Mouse (Mus musculus): ENCODE measurements around the gene Rab40c.
A peak's percentile ranks its signal among the peaks of the same experiment; 100 is the strongest.
"Not testable (repeated sequence)": the region's sequence is repeated elsewhere in the genome, so short reads cannot be mapped to it uniquely, and the experiment has no call there.

Gene Rab40c

DNA sequence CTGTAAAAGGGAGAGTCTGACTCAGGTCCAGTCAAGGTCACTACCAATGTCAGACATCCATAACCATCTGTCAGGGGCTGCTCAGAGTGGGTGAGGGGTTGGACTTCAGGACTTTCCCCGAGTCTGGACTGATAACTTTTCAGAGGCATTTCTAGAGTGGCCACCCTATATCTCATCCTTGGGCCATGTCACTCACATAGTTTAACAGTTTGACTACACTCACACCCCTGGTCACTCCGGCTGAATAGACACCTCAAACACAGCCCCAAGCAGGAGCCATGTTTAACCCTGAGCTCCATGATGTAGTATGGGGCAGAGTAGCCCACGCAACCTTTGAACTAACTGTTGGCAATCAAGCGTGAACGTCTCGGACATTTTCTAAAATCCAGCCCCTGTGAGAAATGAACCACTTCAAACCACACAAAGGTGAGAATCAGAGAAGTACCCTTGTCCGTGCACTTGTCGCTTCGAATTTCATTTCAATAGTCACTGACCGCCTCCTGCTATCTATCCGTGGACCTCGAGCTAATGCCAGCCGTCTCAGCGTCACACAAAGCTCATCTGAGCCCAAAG, 45.3 kb downstream of the Rab40c start:
- DNase-seq (ENCODE audit: low spot score), result no peak

DNA sequence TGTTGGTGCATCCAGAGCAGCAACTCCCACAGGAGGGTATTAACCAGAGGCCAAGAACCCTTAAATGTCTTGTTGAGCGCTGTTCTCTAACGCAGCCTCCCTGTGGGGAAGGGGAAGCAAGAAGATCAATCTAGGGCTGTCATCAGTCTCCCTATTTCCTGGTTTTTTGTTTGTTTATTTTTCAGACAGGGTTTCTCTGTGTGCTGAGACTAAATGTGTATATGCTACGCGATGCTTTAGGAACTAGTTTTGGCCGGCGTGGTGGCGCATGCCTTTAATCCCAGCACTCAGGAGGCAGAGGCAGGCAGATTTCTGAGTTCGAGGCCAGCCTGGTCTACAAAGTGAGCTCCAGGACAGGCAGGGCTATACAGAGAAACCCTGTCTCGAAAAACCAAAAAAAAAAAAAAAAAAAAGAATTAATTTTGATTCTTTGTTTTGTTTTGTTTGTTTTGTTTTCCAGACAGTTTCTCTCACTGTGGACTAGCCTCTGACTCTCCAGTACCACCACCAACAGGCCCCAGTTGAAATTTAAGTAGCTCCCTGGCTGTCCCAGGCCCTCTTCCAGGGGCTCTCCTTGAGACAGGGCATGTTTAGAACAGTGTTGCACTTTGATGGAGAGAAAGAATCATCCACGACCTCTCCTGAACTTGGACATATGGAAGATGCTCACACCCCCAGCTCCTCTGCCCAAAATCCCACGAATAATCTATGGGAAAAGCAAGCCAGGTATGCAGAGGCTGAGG, 46.0 kb downstream of the Rab40c start:
- no peak for DNase-seq (ENCODE audit: low spot score)

GRCm38 (mm10) chr17:25872676-25873075, 46.9 kb downstream of the Rab40c start:
- DNase-seq (ENCODE audit: low spot score), result no peak

GRCm38 (mm10) chr17:25871566-25871965, 48.0 kb downstream of the Rab40c start:
- not testable (repeated sequence) for DNase-seq (ENCODE audit: low spot score)

DNA sequence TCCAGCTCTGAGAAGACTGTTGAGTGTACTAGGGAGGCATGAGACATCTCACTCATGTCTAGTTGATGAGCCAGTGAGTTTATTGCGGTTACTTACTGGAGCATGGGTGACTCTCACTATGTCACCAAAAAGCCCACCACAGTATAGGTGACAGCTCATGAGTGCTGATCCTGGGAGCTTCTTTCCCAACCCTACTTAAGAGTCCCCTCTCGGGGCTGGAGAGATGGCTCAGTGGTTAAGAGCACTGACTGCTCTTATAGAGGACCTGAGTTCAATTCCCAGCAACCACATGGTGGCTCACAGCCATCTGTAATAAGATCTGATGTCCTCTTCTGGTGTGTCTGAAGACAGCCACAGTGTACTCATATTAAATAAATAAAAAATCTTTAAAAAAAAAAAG, 49.6 kb downstream of the Rab40c start:
- DNase-seq (ENCODE audit: low spot score), result no peak

- DNase-seq (ENCODE audit: low spot score), result no peak
These were observed 50.0 kb downstream of the Rab40c start for GRCm38 (mm10) chr17:25869498-25869897.

DNA sequence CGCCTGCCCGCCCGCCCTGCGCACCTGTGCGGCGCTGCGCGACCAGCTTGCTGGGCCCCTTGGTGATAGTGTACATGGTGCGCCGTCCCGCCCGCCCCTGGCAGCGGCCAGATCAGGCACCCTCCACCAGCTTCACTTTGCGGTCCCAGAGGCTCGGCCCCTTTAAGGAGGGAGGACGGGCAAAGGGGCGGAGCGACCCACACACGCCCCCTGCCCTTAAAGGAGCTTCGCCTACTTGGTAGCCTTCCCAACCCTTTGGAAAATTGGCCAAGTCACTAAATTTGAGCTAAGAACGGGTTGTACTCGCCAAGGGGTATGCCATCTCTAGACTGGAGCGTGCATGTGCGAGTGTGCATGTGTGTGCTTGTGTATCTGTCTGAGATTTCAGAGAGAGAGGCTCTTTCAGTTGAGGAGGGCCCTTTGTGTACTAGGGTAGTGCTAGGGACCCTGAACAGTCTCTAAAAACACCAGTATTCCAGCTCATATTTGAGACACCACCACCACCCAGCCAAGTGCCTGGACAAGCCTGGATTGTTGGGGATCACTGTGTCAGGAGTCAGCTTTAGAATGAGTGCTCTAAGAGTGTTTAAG, 50.8 kb downstream of the Rab40c start, which contains the start of gene Mcrip2:
Gene Mcrip2, minus strand, starts transcription at position 164 of the 591 bp plus-strand sequence.
- no peak for DNase-seq (ENCODE audit: low spot score)

DNA sequence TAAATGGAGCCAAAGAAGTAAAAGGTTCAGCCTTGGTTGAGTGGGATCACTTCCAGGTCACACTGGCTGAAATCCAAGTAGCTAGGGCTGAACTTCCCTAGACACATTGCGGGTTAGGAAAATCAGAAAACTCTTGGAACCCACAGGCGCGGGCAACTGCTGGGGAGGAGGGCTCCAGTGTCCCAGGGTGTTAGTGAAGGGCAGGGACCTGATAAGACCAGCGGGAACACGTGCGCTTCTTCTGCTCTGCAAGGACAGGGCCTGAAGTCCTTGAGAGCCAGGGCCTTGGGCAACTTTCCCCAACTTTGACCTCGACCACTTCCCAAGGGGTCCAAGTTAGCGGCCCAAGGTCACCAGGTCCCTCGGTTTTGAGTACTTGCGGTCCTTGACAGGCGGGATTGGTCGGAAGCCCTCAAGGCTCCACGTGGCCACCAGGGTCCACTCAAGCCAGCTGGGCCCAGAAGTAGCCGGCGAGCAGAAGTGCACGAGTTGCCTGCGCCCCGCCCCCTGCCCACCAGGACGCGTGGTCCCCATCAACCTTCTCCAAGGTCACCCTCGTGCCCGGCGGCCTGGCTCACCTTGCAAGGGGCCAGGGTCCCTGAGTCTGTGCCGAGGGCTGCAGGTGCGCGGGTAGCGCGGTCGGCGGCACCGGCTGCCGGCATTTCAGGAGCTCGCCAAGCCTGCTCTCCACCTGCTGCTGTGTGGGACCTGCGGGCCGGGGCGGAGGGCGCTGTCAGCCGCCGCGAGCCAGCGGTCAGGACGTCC, 51.5 kb downstream of the Rab40c start:
- no peak for DNase-seq (ENCODE audit: low spot score)

DNA sequence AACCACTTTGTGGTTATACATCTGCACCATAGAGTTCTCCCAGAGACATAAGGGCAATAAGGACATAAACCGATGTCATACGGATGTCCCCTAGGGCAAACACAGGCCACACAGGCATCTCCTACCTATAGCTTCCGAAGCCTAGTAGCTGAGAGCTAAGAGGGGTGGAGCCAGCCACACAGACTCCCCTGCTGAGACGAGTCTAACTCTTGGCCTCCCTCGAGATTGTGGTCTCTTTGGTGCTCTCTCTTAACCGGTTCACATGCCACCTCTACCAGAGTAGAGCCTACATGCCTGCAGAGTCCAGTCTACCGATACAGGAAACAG, 52.1 kb downstream of the Rab40c start:
- DNase-seq (ENCODE audit: low spot score), result no peak

DNA sequence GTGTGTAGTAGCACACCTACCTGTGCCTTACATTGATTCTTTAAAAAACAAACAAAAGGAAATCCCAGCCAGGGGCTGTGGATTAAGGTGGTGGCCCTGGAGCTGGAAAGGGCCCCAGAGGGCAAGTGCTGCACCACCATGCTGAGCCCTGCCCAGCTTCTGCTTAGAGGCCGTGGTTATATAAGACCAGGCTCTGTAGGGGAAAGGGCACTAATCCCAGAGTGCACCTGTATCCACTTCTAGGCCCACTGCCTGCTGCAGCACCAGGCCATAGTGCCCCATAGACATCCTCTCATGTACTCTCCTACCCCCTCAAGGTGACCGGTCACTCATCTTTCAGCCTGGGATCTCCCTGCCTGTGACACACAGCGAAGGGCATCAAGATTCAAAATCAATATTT, 53.4 kb downstream of the Rab40c start:
- DNase-seq (ENCODE audit: low spot score), result no peak

- no peak for DNase-seq (ENCODE audit: low spot score)
These were observed 54.2 kb downstream of the Rab40c start for GRCm38 (mm10) chr17:25865288-25865687.

DNA sequence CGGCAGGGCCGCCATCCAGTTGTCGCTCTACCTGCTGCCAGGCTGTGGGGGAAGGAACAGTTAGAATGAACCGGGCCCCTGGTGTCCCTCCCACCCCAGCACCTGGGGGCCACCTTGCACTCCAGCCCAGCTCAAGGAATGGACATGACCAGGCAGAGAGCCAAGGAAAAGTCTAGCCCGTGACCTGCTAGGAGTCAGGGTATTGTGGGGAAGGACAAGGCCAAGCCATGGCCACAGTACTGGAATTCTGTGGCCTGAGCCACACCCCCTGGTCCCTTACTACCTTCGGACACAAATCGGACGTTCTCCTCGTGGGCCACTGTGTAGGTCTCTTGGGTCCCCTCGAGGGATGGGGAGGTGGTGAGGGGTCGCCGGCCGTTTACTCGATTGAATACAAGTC, 55.2 kb downstream of the Rab40c start:
- no peak for DNase-seq (ENCODE audit: low spot score)

- DNase-seq (ENCODE audit: low spot score), result no peak
These were observed 55.8 kb downstream of the Rab40c start for GRCm38 (mm10) chr17:25863681-25864080.

DNA sequence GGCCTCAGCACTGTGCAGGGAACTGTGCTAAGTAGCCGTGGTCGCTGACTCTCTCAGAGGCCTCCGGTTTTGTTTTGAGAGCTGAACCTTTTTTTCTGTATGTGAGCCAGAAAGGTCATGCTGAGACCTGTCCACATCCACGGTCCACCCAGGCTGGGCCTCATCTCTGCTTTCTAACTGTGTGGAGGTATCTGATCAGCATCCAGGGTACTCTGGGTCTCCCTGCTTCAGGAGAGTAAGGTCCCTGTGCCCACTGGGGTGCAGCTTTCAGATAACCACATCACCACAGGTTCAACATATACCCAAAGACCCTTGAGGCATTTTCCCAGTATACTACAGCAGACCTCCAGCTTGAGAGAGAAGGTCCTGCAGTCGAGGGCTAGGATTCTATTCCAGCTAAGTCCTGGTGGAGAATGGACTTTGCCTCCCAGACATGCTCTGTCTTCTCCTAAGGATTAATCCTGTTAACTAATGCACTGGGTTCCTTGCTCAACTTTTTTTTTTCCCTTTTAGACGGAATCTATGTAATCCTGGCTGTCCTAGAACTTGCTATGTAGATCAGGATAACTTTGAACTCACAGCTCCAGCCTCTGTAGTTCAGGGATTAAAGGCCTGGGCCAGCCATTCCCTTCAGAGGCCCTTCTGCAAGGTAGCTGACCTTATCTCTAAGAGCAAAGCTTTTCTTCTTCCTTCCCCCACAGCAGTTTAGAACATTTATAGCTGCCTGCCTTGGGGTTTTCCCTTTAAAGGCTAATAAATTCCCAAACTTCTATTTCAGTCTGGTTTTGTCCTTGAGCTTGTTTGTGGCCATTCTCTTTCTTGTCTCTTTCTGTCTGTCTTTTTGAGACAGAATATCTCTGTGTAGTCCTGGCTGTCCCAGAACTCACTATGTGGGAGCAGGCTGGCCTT, 57.6 kb downstream of the Rab40c start:
- no peak for DNase-seq (ENCODE audit: low spot score)

DNA sequence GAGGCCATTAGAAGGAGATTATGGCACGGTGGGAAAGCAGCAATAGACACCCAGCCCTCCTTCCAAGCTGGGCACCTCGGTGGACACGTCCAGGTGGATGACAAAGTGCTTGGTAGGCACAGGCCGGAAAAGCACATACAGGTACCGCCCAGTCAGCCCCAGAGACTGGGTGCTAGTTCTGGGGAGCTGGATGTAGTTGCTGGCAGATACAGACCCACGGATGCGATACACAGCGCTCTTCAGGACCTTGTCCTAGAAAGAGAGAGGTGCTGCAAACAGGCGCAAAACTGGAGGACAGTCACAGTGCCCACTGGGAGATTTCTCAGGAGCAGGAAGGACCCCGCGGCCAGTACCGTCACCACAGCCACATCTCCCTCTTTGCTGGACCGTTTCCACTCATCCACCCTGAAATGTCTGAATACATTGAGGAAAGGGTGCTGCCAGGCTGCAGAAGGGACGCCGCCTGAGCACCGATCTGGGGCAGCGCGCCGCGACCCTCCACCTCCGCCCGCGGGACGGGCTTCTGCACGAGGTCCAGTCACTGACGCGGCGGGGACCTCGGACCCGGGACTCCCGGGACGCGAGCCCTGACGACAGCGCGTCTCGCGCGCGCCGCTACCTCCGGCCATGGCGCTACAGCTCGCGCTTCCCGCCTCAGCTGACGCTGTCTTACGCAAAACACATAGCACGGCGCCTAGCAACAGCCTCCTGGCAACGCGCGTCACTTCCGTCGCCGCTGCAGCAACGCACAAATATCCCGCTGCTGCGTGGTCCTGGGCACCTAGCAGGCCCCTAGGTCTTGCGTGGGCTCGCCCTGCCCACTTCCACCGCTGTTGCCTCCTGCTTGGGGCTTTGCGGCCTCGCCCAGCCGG, 58.5 kb downstream of the Rab40c start, which contains the start of gene Wdr90:
Gene Wdr90, minus strand, starts transcription at position 670 of the 872 bp plus-strand sequence.
- DNase-seq (ENCODE audit: low spot score), result peak; percentile 78

GRCm38 (mm10) chr17:25860229-25860628, 59.3 kb downstream of the Rab40c start:
- DNase-seq (ENCODE audit: low spot score), result no peak

DNA sequence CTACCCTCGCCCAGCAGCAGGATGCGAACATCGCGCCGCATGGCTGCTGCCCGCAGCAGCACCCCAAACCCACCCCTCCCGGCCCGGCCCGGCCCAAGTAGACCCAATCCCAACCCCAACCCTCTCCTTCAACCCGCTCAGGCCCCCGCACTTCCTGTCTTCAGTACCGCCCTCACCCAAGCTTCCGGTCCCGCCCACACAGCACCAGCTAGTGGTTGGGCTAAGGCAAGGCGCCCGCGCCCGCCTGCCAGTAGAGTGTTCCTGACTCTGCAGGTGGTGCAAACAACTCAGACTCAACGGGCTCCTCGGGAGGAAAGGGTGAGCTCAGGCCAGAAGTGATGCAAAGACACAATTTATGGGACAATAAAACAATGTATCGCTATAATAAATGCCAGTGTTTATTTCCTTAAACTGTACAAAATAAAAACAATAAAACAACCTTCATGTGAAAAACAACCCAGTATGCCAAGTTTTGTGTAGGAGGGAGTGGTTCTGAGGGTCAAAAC, 75.1 kb downstream of the Rab40c start, which contains the start of gene Rhot2:
Gene Rhot2, minus strand, starts transcription at position 456 of the 506 bp plus-strand sequence.
- DNase-seq (ENCODE audit: low spot score), result peak; percentile 83

- no peak for DNase-seq (ENCODE audit: low spot score)
These were observed 75.7 kb downstream of the Rab40c start for GRCm38 (mm10) chr17:25843636-25844395.

- DNase-seq (ENCODE audit: low spot score), result no peak
These were observed 76.4 kb downstream of the Rab40c start for GRCm38 (mm10) chr17:25843122-25843521.

DNA sequence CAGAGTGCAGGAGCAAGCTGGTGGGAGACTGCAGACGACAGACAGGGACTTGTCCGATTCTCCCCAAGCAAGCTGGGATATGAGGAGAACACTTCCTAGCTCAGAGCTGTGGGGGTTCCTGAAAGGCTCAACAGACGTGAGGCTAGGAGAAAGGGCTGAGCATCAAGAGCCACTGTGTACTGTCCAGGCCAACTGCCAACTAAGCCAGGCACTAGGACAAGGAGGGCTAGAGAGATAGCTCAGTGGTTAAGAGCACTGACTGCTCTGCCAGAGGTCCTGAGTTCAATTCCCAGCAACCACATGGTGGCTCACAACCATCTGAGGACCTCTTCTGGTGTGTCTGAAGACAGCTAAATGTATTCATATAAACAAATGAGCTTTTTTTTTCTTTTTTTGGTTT, 77.0 kb downstream of the Rab40c start:
- DNase-seq (ENCODE audit: low spot score), result no peak

All from layer of hippocampus, adult 9-10 months (tissue).